Mouse (Mus musculus) midbrain, embryonic 12.5 days (tissue): ENCODE results near the gene E130218I03Rik. TPM values are rescaled to one million over a fixed set of nuclear protein-coding genes. Genes with fewer than 3 reads are reported as not detected.

Source experiments
- polyA plus RNA-seq: library from polyadenylated mRNA; unstranded; fragments of >200 nt; fragmentation: Nextera tagmentation; extraction: Ambion mirVana; gene quantifications from 2 replicates; pipeline ENCODE4 v1.2.1, GENCODE M21; 2016

E130218I03Rik gene
- polyA plus RNA-seq, 1 experiment from 2014 or later: 0.23 TPM

Other genes starting within 250 kb of the E130218I03Rik start
- 36.8 and 43.9 TPM in 2 replicates for gene Dhdds, start 242.7 kb upstream of the E130218I03Rik start, polyA plus RNA-seq
- gene Lin28a, start 224.8 kb upstream of the E130218I03Rik start, polyA plus RNA-seq: 3.3 and 3.4 TPM in 2 replicates
- not detected in 2 replicates for gene Zfp683, start 189.8 kb upstream of the E130218I03Rik start, polyA plus RNA-seq
- gene Crybg2, start 182.8 kb upstream of the E130218I03Rik start, polyA plus RNA-seq: 1.2 and 1.7 TPM in 2 replicates
- 2.0 and 5.5 TPM in 2 replicates for gene Cd52, start 148.6 kb upstream of the E130218I03Rik start, polyA plus RNA-seq
- gene Ubxn11, start 141.1 kb upstream of the E130218I03Rik start, polyA plus RNA-seq: 6.6 and 6.7 TPM in 2 replicates
- gene Sh3bgrl3, start 114.9 kb upstream of the E130218I03Rik start, polyA plus RNA-seq: 301 and 307 TPM in 2 replicates
- 26.7 and 29.8 TPM in 2 replicates for gene Cep85, start 56.5 kb upstream of the E130218I03Rik start, polyA plus RNA-seq
- not detected in 2 replicates for gene Gm7534, start 40.7 kb upstream of the E130218I03Rik start, polyA plus RNA-seq
- not detected in 2 replicates for gene Catsper4, start 16.3 kb upstream of the E130218I03Rik start, polyA plus RNA-seq
- 0.26 and 0.46 TPM in 2 replicates for gene Cnksr1, start 5.3 kb upstream of the E130218I03Rik start, polyA plus RNA-seq
- 17.7 and 19.6 TPM in 2 replicates for gene Zfp593, start 1.9 kb downstream of the E130218I03Rik start, polyA plus RNA-seq
- not detected in 2 replicates for gene Gm30191, start 3.3 kb downstream of the E130218I03Rik start, polyA plus RNA-seq
- 5.7 and 6.0 TPM in 2 replicates for gene Grrp1, start 10.4 kb downstream of the E130218I03Rik start, polyA plus RNA-seq
- gene Pdik1l, start 44.2 kb downstream of the E130218I03Rik start, polyA plus RNA-seq: 32.6 and 33.3 TPM in 2 replicates
- 0.24 and 0.28 TPM in 2 replicates for gene Trim63, start 71.5 kb downstream of the E130218I03Rik start, polyA plus RNA-seq
- 0.08 TPM in 1 of 2 replicates, not detected in the other for gene Slc30a2, start 99.5 kb downstream of the E130218I03Rik start, polyA plus RNA-seq
- gene Extl1, start 140.2 kb downstream of the E130218I03Rik start, polyA plus RNA-seq: 0.37 and 0.97 TPM in 2 replicates
- gene Pafah2, start 152.7 kb downstream of the E130218I03Rik start, polyA plus RNA-seq: 7.2 and 9.2 TPM in 2 replicates
- 4,918 and 5,057 TPM in 2 replicates for gene Stmn1, start 224.7 kb downstream of the E130218I03Rik start, polyA plus RNA-seq